Comparison of ENCODE assay signal across 12 mouse cellular contexts in genomic region chr13:21495080-21495479, GRCm38 (mm10). TPM values are rescaled to one million over a fixed set of nuclear protein-coding genes. Genes with fewer than 3 reads are reported as not detected.
DNase-seq lines count a peak whose midpoint lies in the region; ATAC-seq and TF ChIP-seq lines count a peak whose summit lies in the region.
"Had no signal": no experiment of that assay in that cellular context is flagged by ENCODE, and none has a peak within 500 bp of the region (broad histone marks: within the 10 kb centered on the region; RNA-seq: fewer than 3 reads in every experiment).

AK157302 (plus strand) TSS chr13:21495223.

- CTCF ChIA-PET in Patski (lab: Charles Lee): no interaction called here

- no peaks in the 10 kb centered on the region for H3K4me1 ChIP-seq in kidney, adult 2 months (ENCODE audit: control insufficient read depth, insufficient read depth, low read length)
- H3K4me1 ChIP-seq in forebrain, postnatal 0 days (ENCODE audit: insufficient read depth): no peaks in the 10 kb centered on the region
- H3K4me1 ChIP-seq: heart, embryonic 13.5 days; liver, embryonic 15.5 days; midbrain, embryonic 10.5 days had no signal

- POLR2A ChIA-PET in Patski (lab: Charles Lee): no interaction called here

- no peak for TF ChIP-seq POLR2A in kidney, adult 2 months (IDR thresholded peaks at IDR 0.05; ENCODE audit: low read depth, low read length)

- H3K27ac ChIP-seq in kidney, adult 2 months (ENCODE audit: insufficient read depth, low read depth, low read length): no peak within 1 kb of the TSS
- no peak within 1 kb of the TSS for H3K27ac ChIP-seq in forebrain, postnatal 0 days (ENCODE audit: low read depth, low read length)
- H3K27ac ChIP-seq: heart, embryonic 13.5 days; liver, embryonic 15.5 days; midbrain, embryonic 10.5 days had no signal

- 94% methylated on average over 21 of the region's 21 CpGs for whole genome bisulfite sequencing in kidney, adult 2 months
- WGBS in forebrain, postnatal 0 days: 92% methylated on average over 21 of the region's 21 CpGs

- no peak for ATAC-seq in Patski
- no peak for ATAC-seq in forebrain, postnatal 0 days
- ATAC-seq: intestine, embryonic 16.5 days had no signal

- H3K9ac ChIP-seq in forebrain, postnatal 0 days: no peak within 1 kb of the TSS
- H3K9ac ChIP-seq: heart, embryonic 13.5 days; liver, embryonic 15.5 days had no signal

- H3K27me3 ChIP-seq in kidney, adult 2 months (replicated peaks; ENCODE audit: control insufficient read depth, insufficient read depth, low read length): no peaks in the 10 kb centered on the region
- H3K27me3 ChIP-seq in Patski: peaks cover 15% of the 10 kb centered on the region
- no peaks in the 10 kb centered on the region for H3K27me3 ChIP-seq in forebrain, postnatal 0 days (ENCODE audit: insufficient read depth, low read length)
- H3K27me3 ChIP-seq: heart, embryonic 13.5 days; liver, embryonic 15.5 days had no signal

- no peak for TF ChIP-seq CTCF in kidney, adult 2 months (conservative IDR thresholded peaks at IDR 0.05; ENCODE audit: insufficient read depth, insufficient read length, low read depth, low read length)
- TF ChIP-seq CTCF in Patski (IDR thresholded peaks at IDR 0.05): no peak
- TF ChIP-seq CTCF in forebrain, postnatal 0 days (IDR thresholded peaks at IDR 0.05; ENCODE audit: low read depth): no peak

- no peak within 1 kb of the TSS for H3K4me3 ChIP-seq in kidney, adult 2 months (ENCODE audit: insufficient read depth, low read depth, low read length)
- no peak within 1 kb of the TSS for H3K4me3 ChIP-seq in forebrain, postnatal 0 days (ENCODE audit: low read depth, low read length)
- H3K4me3 ChIP-seq: heart, embryonic 13.5 days; liver, embryonic 15.5 days; midbrain, embryonic 10.5 days had no signal

- H3K4me2 ChIP-seq in forebrain, postnatal 0 days (ENCODE audit: low read depth): no peak within 1 kb of the TSS
- H3K4me2 ChIP-seq: heart, embryonic 13.5 days; liver, embryonic 15.5 days had no signal

- in situ Hi-C loops in Patski (cut with MboI; ENCODE audit: low pct_unique_long_range_greater_than_20kb): no loop called here

- peak; percentile 7 for DNase-seq in kidney, adult 2 months
- no peak for DNase-seq in kidney, adult 9 months
- no peak for DNase-seq in Patski (ENCODE audit: low read depth, low spot score)
- peak; percentile 26 to 52 for DNase-seq in cerebellum, postnatal 25 days
- DNase-seq in layer of hippocampus, adult 9-11 months: peak; percentile 5
- no peak for DNase-seq in urinary bladder, postnatal 10 days (ENCODE audit: low spot score)
- no peak for DNase-seq in lung, postnatal 25 days (ENCODE audit: low spot score)
- no peak for DNase-seq in forebrain, postnatal 0 days

- H3K36me3 ChIP-seq in kidney, adult 2 months (ENCODE audit: control insufficient read depth, insufficient read depth, low read length): no peaks in the 10 kb centered on the region
- no peaks in the 10 kb centered on the region for H3K36me3 ChIP-seq in forebrain, postnatal 0 days (ENCODE audit: insufficient read depth)
- H3K36me3 ChIP-seq: heart, embryonic 13.5 days; liver, embryonic 15.5 days; midbrain, embryonic 10.5 days had no signal

- H3K9me3 ChIP-seq in forebrain, postnatal 0 days (ENCODE audit: low read length): no peaks in the 10 kb centered on the region
- H3K9me3 ChIP-seq: heart, embryonic 13.5 days; liver, embryonic 15.5 days; midbrain, embryonic 10.5 days had no signal

RNA-seq across cellular contexts. Expression of gene AK157302, which starts in this region (rescaled TPM):
- 0.26 and 0.34 TPM in 2 replicates for polyA plus RNA-seq in kidney, adult 2 months (2012; rRNA removed)
- polyA plus RNA-seq in Patski (2021): 34.4 TPM
- total RNA-seq in forebrain, postnatal 0 days (2014; rRNA removed): 0.14 and 0.31 TPM in 2 replicates
- polyA plus RNA-seq in forebrain, postnatal 0 days (2015; fragmentation: Nextera tagmentation; extraction: Ambion mirVana): 0.42 and 0.54 TPM in 2 replicates

Comparison
In these comparisons a context has a peak if more than half of its experiments do, and no peak if none do; other contexts are left out.
1. RNA of gene AK157302 (polyA plus RNA-seq): 34.4 TPM in Patski (single experiment); 0.42 to 0.54 TPM in forebrain, postnatal 0 days and 0.26 to 0.34 TPM in kidney, adult 2 months; every median in the first group is over 10 times any median in the second.
2. Peak in DNase-seq in kidney, adult 2 months; RNA of the gene not detected or under 1 TPM.
3. DNase-seq: peak in cerebellum, postnatal 25 days (2 of 2) and layer of hippocampus, adult 9-11 months (single experiment); none in kidney, adult 9 months (single experiment), Patski (single experiment), urinary bladder, postnatal 10 days (single experiment), lung, postnatal 25 days (single experiment) and forebrain, postnatal 0 days (single experiment).